Mouse (Mus musculus) adrenal gland, postnatal 36 days (tissue): Measurements from ENCODE around the gene Ppp1cb. TPM values are rescaled to one million over a fixed set of nuclear protein-coding genes. Genes with fewer than 3 reads are reported as not detected.

Experiments used
- DNase-seq, 2 experiments: peaks; one replicate each; pipeline ENCODE4 v3.0.0; 2021; ENCODE audit warnings: mixed read lengths in 1 of 2
- total RNA-seq, 2 experiments: library from RNA; stranded (reverse); gene quantifications; 2 replicates each; pipeline ENCODE4 v1.2.3; 2021

Ppp1cb gene
- total RNA-seq, 2 experiments from 2014 or later: 359 to 576 TPM

- DNase-seq: peak in 1 of 2 experiments; percentile 56
These were observed 14.7 kb upstream of the Ppp1cb start for GRCm38 (mm10) chr5:32443906-32444305.

- no peak for DNase-seq
These were observed 13.2 kb upstream of the Ppp1cb start for GRCm38 (mm10) chr5:32445287-32445921.

DNA sequence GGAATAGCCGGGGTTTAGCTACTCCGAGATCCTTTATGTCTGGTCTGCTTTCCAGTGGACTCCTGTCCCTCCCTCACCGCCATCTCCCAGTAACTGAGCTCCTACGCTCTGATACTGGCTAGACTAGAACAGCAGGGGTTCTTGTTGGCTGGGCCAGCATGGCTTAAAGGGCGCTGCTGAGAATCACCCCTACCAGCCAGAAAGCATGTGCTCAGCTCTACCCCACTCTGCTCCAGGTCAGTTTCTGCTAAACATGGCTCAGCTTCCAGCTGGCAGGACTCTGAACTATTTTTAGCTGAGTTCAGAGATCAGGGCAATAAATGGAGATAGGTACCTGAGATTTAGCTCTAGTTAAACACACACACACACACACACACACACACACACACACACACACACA is 12.2 kb upstream of the Ppp1cb start:
- peak in 1 of 2 experiments; percentile 47 for DNase-seq

DNA sequence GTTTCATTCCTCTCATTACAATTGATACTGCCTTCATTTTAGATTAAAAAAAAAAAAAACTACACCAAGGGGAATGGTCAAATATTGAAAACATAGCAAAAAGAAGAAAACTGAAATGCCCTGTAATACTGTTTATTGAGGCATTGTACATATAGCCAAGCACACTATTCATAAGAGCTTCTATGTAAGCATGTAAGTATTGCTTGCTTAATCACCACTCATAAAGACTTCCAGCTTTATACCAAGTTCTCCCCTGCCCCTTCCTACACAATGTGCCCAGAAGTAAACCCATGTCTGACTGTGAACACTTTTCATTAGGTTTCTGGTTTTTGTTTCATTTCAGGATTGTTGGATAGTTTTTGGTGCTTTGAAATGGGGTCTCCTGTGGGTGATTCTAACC is 11.8 kb upstream of the Ppp1cb start:
- DNase-seq: no peak

GRCm38 (mm10) chr5:32459251-32459881 is 723 bp downstream of the Ppp1cb start:
- no peak for DNase-seq

DNA sequence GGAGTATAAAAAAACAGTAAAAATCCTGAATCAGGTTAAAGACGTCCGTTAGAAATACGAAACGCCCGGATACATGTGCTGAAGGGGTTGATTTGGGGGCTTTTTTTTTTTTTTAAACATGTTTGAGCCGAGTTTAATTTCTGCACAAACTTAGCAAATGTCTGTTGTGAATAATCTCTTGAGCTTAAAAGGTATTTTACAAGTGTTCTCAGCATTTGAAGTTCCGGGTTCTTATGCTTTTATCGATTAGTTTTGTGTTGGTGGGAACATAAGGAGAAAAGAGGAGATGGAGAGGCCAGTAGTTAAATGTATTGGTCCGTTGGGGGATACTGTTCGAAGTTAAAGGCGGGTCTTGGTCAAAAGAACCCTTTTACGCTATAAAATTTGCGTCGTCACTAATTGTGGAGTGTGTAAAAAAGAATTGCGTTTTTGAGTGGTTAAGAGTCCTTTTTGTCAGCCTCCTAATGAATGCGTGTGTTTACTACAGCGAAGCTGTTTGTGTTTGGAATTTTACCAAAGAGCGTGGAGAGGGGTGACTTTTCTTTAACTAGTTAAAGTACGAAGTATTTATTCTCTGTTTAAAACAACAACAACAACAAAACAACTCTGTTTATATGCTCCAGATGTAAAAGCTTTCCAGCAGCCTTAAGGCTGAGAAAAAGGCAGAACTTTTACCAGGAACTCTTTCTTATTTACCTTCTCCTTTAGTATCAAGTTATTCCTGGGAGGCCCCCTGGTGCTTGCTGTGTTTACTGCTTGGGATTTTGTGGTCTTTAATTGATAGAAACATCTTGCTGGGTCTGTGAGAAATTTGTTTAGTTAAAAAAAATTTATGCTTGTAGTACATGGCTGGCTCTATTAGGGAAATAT is 1.5 kb downstream of the Ppp1cb start:
- DNase-seq: peak; percentile 49 to 75

- DNase-seq: no peak
These were observed 2.3 kb downstream of the Ppp1cb start for GRCm38 (mm10) chr5:32460973-32461372.

GRCm38 (mm10) chr5:32472332-32473028 is 13.8 kb downstream of the Ppp1cb start:
- DNase-seq: peak; percentile 32 to 39

DNA sequence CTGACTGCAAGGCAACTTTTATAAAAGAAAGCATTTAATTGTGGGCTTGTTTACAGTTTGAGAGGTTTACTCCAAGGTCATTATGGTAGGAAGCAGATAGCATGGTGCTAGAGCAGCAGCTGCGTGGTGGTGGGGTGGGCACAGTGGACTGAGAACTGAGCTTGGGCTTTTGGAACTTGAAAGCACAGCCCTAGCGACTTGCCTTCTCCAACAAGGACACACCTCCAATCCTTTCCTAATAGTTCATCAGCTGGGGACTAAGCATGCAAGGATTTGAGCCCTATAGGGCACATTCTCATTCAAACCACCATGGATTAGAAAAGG is 14.3 kb downstream of the Ppp1cb start:
- no peak for DNase-seq

GRCm38 (mm10) chr5:32476501-32476900 is 17.9 kb downstream of the Ppp1cb start:
- no peak for DNase-seq

DNA sequence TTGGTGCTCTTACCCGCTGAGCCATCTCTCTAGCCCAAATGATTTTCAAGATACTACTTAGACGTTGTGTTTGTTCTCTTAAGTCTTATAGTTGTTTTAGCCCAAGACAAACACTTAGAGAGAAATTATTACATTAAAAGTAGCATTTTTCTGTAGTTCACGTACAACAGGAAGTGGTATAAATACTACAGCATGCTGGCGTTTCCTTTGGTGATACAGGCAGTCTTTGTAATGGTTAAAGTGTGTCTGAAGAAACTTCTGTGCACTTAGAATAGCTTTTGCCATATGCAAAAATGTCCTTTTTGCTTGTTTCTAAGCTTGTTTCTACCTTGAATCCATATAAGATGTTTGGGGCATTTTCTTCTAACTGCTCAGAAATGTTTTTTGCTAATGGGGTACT is 20.3 kb downstream of the Ppp1cb start:
- DNase-seq: no peak

GRCm38 (mm10) chr5:32485430-32485829 is 26.8 kb downstream of the Ppp1cb start:
- no peak for DNase-seq

- no peak for DNase-seq
These were observed 29.4 kb downstream of the Ppp1cb start for GRCm38 (mm10) chr5:32488044-32488443.

GRCm38 (mm10) chr5:32494084-32494700 is 35.5 kb downstream of the Ppp1cb start:
- no peak for DNase-seq

- DNase-seq: no peak
These were observed 50.1 kb downstream of the Ppp1cb start for GRCm38 (mm10) chr5:32508766-32509165.

DNA sequence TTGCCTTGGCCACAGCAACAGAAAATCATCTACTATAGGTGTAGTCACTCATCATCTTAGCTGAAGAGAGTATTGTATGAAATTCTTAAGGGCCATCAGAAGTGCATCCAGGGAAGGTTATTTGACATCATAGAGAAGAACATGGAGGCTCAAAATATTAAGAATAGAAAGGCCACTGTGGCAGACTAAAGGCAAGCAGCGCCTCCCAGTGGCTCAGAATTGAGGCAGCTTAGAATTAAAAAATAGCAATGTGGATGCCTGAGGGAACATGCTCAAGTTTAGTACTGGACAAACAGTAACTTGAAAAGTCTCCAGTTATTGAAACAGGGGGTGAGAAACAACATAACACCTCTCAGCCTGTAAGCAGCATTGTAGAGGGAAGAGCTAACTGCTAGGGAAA is 61.7 kb downstream of the Ppp1cb start:
- peak; percentile 55 to 71 for DNase-seq

- no peak for DNase-seq
These were observed 90.8 kb downstream of the Ppp1cb start for GRCm38 (mm10) chr5:32549449-32549848.

DNA sequence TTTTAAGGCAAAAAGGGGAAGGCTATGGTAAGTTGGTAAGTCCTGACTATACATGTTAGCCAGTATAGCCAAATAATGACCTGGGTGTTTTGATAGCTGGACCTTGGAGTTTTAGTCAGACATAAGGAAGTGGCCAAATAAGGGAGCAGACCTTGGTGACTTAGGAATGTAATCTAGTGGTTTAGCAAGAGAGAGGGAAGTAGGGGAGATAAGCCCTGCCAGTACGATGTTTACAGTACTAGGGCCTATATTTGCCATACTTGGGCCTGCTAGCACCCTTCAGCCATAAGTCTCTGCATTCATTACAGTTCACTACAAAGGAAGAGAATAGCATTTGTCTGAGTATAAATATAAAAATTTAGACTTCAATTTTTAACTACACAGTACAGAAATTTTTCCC is 106.1 kb downstream of the Ppp1cb start:
- DNase-seq: no peak
